Mouse (Mus musculus) natural killer cell, adult 2 months (primary cell): Measurements from ENCODE around the gene Gpc2.

Experiments used
- DNase-seq, 2 experiments: peaks; one replicate each; pipeline ENCODE4 v3.0.0; 2022; ENCODE audit warnings: low spot score in 2 of 2

Gpc2 gene

GRCm38 (mm10) chr5:138262001-138262400, 17.8 kb downstream of the Gpc2 start:
- DNase-seq: no peak

GRCm38 (mm10) chr5:138260834-138261233, 19.0 kb downstream of the Gpc2 start:
- DNase-seq: no peak

- no peak for DNase-seq
Observed at GRCm38 (mm10) chr5:138260051-138260450, 19.8 kb downstream of the Gpc2 start.

GRCm38 (mm10) chr5:138258993-138259392, 20.8 kb downstream of the Gpc2 start:
- no peak for DNase-seq

GRCm38 (mm10) chr5:138258542-138258941, 21.3 kb downstream of the Gpc2 start:
- DNase-seq: no peak

- DNase-seq: no peak
Observed at GRCm38 (mm10) chr5:138258078-138258477, 21.7 kb downstream of the Gpc2 start.

GRCm38 (mm10) chr5:138257585-138257978, 22.2 kb downstream of the Gpc2 start:
- DNase-seq: no peak

- peak; percentile 60 to 63 for DNase-seq
Observed at GRCm38 (mm10) chr5:138256966-138257584, 22.7 kb downstream of the Gpc2 start.

GRCm38 (mm10) chr5:138256094-138256467, 23.7 kb downstream of the Gpc2 start:
- no peak for DNase-seq

GRCm38 (mm10) chr5:138255353-138256093, 24.3 kb downstream of the Gpc2 start, which contains the start of gene Lamtor4:
TSS of gene Lamtor4 (plus strand) at chr5:138255482.
- peak; percentile 92 to 93 for DNase-seq

GRCm38 (mm10) chr5:138253061-138253460, 26.7 kb downstream of the Gpc2 start:
- no peak for DNase-seq

- DNase-seq: no peak
Observed at GRCm38 (mm10) chr5:138251144-138251543, 28.7 kb downstream of the Gpc2 start.

GRCm38 (mm10) chr5:138241511-138241910, 38.3 kb downstream of the Gpc2 start:
- no peak for DNase-seq

- no peak for DNase-seq
Observed at GRCm38 (mm10) chr5:138234224-138234623, 45.6 kb downstream of the Gpc2 start.

GRCm38 (mm10) chr5:138233778-138234177, 46.0 kb downstream of the Gpc2 start:
- DNase-seq: no peak

GRCm38 (mm10) chr5:138229511-138229910, 50.3 kb downstream of the Gpc2 start:
- no peak for DNase-seq

- DNase-seq: peak in 1 of 2 experiments; percentile 29
Observed at GRCm38 (mm10) chr5:138228026-138228425, 51.8 kb downstream of the Gpc2 start.

GRCm38 (mm10) chr5:138227367-138227766, 52.4 kb downstream of the Gpc2 start:
- no peak for DNase-seq

GRCm38 (mm10) chr5:138226491-138226890, 53.3 kb downstream of the Gpc2 start:
- no peak for DNase-seq

- no peak for DNase-seq
Observed at GRCm38 (mm10) chr5:138225700-138226099, 54.1 kb downstream of the Gpc2 start, which contains the start of gene Nxpe5. TSS of gene Nxpe5 (plus strand) at chr5:138225898.
